In genomic region chr4:111886018-111886417, GRCm38 (mm10) we compare ENCODE assay signal across 8 mouse cellular contexts. TPM values are rescaled to one million over a fixed set of nuclear protein-coding genes. Genes with fewer than 3 reads are reported as not detected.
DNase-seq lines count a peak whose midpoint lies in the region; ATAC-seq lines count a peak whose summit lies in the region.

No protein-coding gene starts in this region.

- H3K4me2 ChIP-seq in embryonic facial prominence, embryonic 13.5 days: peak overlapping the region; percentile 42
- peak overlapping the region; percentile 49 for H3K4me2 ChIP-seq in heart, embryonic 16.5 days (ENCODE audit: low read depth, low read length)
- peak overlapping the region; percentile 32; the same call in 1 of the 2 replicates for H3K4me2 ChIP-seq in liver, embryonic 12.5 days

- no peaks in the 10 kb centered on the region for H3K27me3 ChIP-seq in embryonic facial prominence, embryonic 13.5 days
- H3K27me3 ChIP-seq in heart, embryonic 16.5 days (ENCODE audit: control insufficient read depth, insufficient read depth, low read length): no peaks in the 10 kb centered on the region
- no peaks in the 10 kb centered on the region for H3K27me3 ChIP-seq in liver, embryonic 12.5 days (replicated peaks)

- H3K9ac ChIP-seq in embryonic facial prominence, embryonic 13.5 days: no peak overlapping the region
- no peak overlapping the region for H3K9ac ChIP-seq in heart, embryonic 16.5 days (ENCODE audit: low read length)
- no peak overlapping the region for H3K9ac ChIP-seq in liver, embryonic 12.5 days

- ATAC-seq in embryonic facial prominence, embryonic 13.5 days (ENCODE audit: insufficient number of reproducible peaks, insufficient read depth, low FRiP score, low TSS enrichment, low read depth): no peak
- peak; percentile 39 for ATAC-seq in heart, embryonic 16.5 days (replicated peaks; ENCODE audit: extremely low read depth, insufficient read depth, low FRiP score)
- 0 out of 2 replicates have a peak, but pooled peaks have one; percentile 24 for ATAC-seq in liver, embryonic 12.5 days

- H3K27ac ChIP-seq in embryonic facial prominence, embryonic 13.5 days: no peak overlapping the region
- no peak overlapping the region for H3K27ac ChIP-seq in heart, embryonic 16.5 days (ENCODE audit: low read length)
- H3K27ac ChIP-seq in liver, embryonic 12.5 days: no peak overlapping the region

- no peaks in the 10 kb centered on the region for H3K4me1 ChIP-seq in embryonic facial prominence, embryonic 13.5 days
- H3K4me1 ChIP-seq in heart, embryonic 16.5 days (ENCODE audit: control insufficient read depth, insufficient read depth, low read length): no peaks in the 10 kb centered on the region
- H3K4me1 ChIP-seq in liver, embryonic 12.5 days: no peaks in the 10 kb centered on the region

- DNase-seq in CD4-positive helper T cell, adult 2 months (ENCODE audit: low read depth, low spot score): peak; percentile 47
- peak; percentile 58 to 63 for DNase-seq in adrenal gland, postnatal 36 days
- peak; percentile 70 for DNase-seq in kidney, postnatal 14 days
- peak; percentile 7 to 33 for DNase-seq in natural killer cell, adult 2 months (ENCODE audit: low spot score in 2 of 2)
- DNase-seq in testis, postnatal 10 days (ENCODE audit: low spot score): peak; percentile 81

- WGBS in embryonic facial prominence, embryonic 13.5 days: 12% methylated on average over 7 of the region's 7 CpGs
- 6% methylated on average over 7 of the region's 7 CpGs for WGBS in heart, embryonic 16.5 days
- 5% methylated on average over 7 of the region's 7 CpGs for WGBS in liver, embryonic 12.5 days (ENCODE audit: insufficient replicate concordance)

- no peak overlapping the region for H3K4me3 ChIP-seq in embryonic facial prominence, embryonic 13.5 days
- H3K4me3 ChIP-seq in heart, embryonic 16.5 days (ENCODE audit: low read length): peak overlapping the region; percentile 8; the same call in 1 of the 2 replicates
- no peak overlapping the region for H3K4me3 ChIP-seq in liver, embryonic 12.5 days

- H3K9me3 ChIP-seq in embryonic facial prominence, embryonic 13.5 days: no peaks in the 10 kb centered on the region
- no peaks in the 10 kb centered on the region for H3K9me3 ChIP-seq in heart, embryonic 16.5 days (replicated peaks; ENCODE audit: control insufficient read depth, low read length)
- no peaks in the 10 kb centered on the region for H3K9me3 ChIP-seq in liver, embryonic 12.5 days (replicated peaks)

- no peaks in the 10 kb centered on the region for H3K36me3 ChIP-seq in embryonic facial prominence, embryonic 13.5 days
- no peaks in the 10 kb centered on the region for H3K36me3 ChIP-seq in heart, embryonic 16.5 days (ENCODE audit: control insufficient read depth, insufficient read depth)
- no peaks in the 10 kb centered on the region for H3K36me3 ChIP-seq in liver, embryonic 12.5 days

RNA-seq across cellular contexts. Expression of gene Slc5a9, which starts 16.7 kb away (rescaled TPM):
- not detected for total RNA-seq in adrenal gland, postnatal 36 days (2021)
- polyA plus RNA-seq in embryonic facial prominence, embryonic 13.5 days (2015; fragmentation: Nextera tagmentation; extraction: Ambion mirVana): 0.63 and 1.6 TPM in 2 replicates
- polyA plus RNA-seq in heart, embryonic 16.5 days (2015; fragmentation: Nextera tagmentation; extraction: Ambion mirVana): 4.4 and 12.8 TPM in 2 replicates
- polyA plus RNA-seq in liver, embryonic 12.5 days (2016; fragmentation: Nextera tagmentation; extraction: Ambion mirVana): not detected in 2 replicates

RNA-seq across cellular contexts. Expression of gene Skint8, which starts 33.2 kb away (rescaled TPM):
- not detected for total RNA-seq in adrenal gland, postnatal 36 days (2021)
- not detected in 2 replicates for polyA plus RNA-seq in embryonic facial prominence, embryonic 13.5 days (2015; fragmentation: Nextera tagmentation; extraction: Ambion mirVana)
- polyA plus RNA-seq in heart, embryonic 16.5 days (2015; fragmentation: Nextera tagmentation; extraction: Ambion mirVana): 0.21 and 0.58 TPM in 2 replicates
- polyA plus RNA-seq in liver, embryonic 12.5 days (2016; fragmentation: Nextera tagmentation; extraction: Ambion mirVana): not detected in 2 replicates

Comparison
In these comparisons a context has a peak if more than half of its experiments do, and no peak if none do; other contexts are left out.
1. DNase-seq: peak in every context shown above with its lines; median percentile 81 in testis, postnatal 10 days; 70 in kidney, postnatal 14 days; 60 in adrenal gland, postnatal 36 days; 47 in CD4-positive helper T cell, adult 2 months; 20 in natural killer cell, adult 2 months.